Mouse (Mus musculus): Measurements from ENCODE around the gene Gart.
"Not testable (repeated sequence)": the region's sequence is repeated elsewhere in the genome, so short reads cannot be mapped to it uniquely, and the experiment has no call there.

Gene Gart

GRCm38 (mm10) chr16:91647461-91648219 is 888 bp upstream of the Gart start, which contains the start of gene Son:
Gene Son, plus strand, starts transcription at chr16:91647506.
- peak; percentile 94 for DNase-seq

GRCm38 (mm10) chr16:91645995-91646602 is 653 bp downstream of the Gart start:
- DNase-seq = peak; percentile 51

DNA sequence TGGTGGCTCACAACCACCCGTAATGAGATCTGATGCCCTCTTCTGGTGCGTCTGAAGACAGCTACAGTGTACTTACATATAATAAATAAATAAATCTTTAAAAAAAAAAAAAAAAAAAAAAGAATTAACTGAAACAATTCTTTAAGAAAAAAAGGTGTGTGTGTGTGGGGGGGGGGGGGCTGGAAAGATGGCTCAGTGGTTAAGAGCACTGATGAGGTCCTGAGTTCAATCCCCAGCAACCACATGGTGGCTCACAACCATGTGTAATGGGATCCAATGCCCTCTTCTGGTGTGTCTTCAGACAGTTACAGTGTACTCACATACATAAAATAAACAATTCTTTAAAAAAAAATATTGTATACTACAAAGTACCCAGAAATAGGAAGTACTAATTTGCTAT is 1.3 kb downstream of the Gart start:
- not testable (repeated sequence) for DNase-seq

DNA sequence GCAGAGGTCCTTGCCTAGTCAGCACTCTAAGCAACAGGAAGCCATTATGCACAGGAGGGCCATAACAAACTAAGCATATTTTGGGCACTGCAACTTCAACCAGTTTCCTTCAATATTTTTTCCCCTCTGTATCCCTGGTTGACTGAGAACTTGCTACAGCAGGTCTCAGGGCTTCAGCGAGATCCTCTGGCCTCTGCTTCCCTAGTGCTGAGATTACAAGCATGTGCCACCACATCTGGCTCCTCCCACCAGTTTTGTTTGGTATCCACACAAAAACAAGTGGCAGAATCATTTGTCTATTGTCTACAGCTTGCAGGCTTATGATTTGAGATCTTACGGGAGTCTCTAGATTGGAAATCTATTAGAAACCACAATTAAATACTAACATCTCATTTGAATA is 1.9 kb downstream of the Gart start:
- DNase-seq = no peak

DNA sequence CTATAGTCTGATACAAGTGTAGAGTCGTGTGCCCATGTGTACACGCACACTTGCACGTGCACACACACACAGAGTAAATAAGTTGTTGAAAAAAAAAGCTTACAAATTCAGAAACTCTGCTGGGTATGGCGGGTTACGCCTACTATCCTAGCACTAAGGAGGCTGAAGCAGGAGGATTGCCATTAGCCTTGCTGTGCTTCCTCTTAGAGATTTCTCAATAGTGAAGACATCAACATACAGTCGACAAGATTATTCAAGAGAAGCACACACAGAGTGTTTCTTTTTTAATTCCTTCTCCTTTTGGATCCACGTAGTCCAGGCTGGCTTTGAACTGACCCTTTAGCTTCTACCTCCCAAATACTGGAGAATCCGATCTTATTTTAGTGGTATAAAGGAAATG is 6.6 kb downstream of the Gart start:
- no peak for DNase-seq

DNA sequence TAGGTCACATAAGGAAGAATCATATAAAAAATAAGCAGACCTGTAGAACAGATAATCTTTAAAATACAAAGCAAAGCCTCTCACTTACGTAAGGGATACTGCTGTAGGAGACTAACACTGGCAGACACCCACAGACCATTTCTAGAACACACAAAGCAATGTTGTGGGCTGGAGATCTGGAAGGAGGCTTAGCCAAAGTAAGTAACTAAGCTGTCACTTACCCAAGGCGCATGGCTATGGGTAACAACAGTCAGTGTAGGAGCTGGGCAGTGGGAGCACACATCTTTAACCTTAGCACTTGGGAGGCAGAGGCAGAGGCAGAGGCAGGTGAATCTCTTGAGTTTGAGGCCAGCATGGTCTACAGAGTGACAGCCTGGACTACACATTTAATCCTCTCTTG is 7.1 kb downstream of the Gart start:
- no peak for DNase-seq

DNA sequence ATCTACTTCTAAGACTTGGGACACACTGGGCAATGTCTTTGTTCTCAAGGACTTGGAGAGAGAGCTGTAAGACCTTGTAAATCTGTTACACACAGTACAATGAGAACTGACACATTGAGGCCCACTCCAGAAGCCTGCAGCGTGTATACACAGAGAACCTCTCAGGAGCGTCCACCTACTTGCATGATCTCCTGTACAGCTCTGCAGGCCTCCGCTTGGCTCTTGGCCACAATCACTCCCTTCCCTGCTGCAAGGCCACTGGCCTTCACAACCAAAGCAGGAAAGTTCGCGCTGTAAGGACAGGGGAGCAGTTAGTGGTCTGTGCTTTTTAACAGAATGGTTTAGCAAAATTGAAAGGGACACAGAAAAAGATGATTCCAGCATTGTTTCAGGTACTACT is 7.6 kb downstream of the Gart start:
- DNase-seq = no peak

- DNase-seq = no peak
These were observed 13.1 kb downstream of the Gart start for GRCm38 (mm10) chr16:91633641-91634040.

GRCm38 (mm10) chr16:91632940-91633339 is 13.8 kb downstream of the Gart start:
- DNase-seq = no peak

- no peak for DNase-seq
These were observed 14.3 kb downstream of the Gart start for GRCm38 (mm10) chr16:91632439-91632838.

- DNase-seq = no peak
These were observed 16.2 kb downstream of the Gart start for GRCm38 (mm10) chr16:91630584-91630983.

GRCm38 (mm10) chr16:91629749-91630148 is 17.0 kb downstream of the Gart start:
- DNase-seq = no peak

GRCm38 (mm10) chr16:91628673-91629072 is 18.1 kb downstream of the Gart start:
- DNase-seq = no peak

DNA sequence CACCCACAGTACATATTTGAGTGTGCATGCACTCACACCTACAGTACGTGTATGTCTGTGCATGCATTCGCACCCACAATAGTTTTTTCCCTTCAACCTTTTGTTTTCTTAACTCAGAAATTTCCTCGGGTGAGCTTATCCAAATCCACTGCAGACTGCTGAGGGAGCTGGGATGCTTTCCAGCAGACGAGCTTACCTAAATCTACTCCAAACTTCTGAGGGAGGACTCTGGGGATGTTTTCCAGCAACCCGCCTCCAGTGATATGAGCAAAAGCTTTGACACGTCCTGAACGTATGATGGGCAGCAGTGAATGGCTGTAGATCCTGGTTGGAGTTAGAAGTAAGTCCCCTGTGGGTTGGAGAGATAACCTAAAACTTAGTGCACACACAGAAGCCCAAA is 18.9 kb downstream of the Gart start:
- no peak for DNase-seq

GRCm38 (mm10) chr16:91623074-91623473 is 23.7 kb downstream of the Gart start:
- DNase-seq = no peak

DNA sequence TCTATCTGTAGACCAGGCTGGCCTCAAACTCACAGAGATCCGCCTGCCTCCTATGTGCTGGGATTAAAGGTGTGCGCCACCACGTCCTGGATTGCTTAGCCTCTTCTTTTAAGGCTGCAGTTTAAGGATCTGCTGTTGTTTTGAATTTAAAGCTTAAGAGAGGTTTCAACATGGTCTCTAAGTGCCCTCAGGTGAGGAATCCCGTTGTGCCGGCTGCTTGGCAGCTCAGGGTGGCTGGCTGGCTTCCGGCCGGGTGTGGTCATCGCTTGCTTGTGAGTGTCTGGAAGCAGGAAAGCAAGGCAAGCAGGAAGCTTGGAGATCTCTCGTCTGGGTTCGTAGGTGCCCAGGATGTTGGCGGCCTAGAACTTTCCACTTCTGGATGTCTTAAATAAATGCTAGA is 25.8 kb downstream of the Gart start:
- DNase-seq = no peak

GRCm38 (mm10) chr16:91620185-91620584 is 26.6 kb downstream of the Gart start:
- no peak for DNase-seq

- peak; percentile 83 for DNase-seq
These were observed 27.9 kb downstream of the Gart start, which contains the start of gene Dnajc28 for GRCm38 (mm10) chr16:91618511-91619501. Gene Dnajc28, minus strand, starts transcription at chr16:91619026.

GRCm38 (mm10) chr16:91614552-91614951 is 32.2 kb downstream of the Gart start:
- DNase-seq = no peak

DNA sequence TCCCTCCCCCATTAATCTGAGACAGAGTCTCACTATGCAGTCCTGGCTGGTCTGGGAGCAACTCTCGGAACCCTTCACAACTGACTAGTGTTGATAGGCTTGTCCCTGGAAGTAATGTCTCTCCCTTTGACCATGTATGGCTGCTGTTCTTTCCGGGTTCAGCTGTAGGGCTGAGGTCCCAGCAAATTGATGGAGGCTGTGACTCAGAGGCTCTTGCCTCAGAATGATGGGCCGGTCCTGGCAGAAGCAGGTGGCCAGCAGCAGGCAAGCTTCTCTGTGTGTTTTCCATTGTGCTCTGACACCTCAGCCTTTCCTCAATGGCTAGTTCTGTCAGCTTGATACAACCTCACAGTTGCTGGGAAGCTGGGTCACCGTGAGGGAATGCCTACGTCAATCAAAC is 34.2 kb downstream of the Gart start:
- no peak for DNase-seq

DNA sequence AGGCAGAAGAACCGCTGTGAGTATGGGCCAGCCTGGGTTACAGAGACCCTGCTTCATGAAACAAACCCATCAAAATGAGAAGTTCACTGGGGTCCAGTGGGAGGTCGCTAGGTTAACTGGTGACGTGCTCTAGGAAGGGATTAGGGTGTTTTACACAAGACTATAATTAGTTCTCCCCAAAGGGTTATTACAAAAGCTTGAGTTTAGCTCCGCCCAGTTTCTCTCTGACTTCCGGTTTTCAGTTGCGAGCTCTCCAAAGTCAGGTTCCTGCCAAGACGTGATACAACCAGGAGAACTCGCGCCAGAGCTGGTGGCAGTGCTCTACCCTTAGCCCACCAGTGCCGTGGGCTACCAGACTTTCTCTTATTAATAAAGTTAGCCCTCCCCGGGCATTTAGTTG is 35.5 kb downstream of the Gart start:
- DNase-seq = no peak

DNA sequence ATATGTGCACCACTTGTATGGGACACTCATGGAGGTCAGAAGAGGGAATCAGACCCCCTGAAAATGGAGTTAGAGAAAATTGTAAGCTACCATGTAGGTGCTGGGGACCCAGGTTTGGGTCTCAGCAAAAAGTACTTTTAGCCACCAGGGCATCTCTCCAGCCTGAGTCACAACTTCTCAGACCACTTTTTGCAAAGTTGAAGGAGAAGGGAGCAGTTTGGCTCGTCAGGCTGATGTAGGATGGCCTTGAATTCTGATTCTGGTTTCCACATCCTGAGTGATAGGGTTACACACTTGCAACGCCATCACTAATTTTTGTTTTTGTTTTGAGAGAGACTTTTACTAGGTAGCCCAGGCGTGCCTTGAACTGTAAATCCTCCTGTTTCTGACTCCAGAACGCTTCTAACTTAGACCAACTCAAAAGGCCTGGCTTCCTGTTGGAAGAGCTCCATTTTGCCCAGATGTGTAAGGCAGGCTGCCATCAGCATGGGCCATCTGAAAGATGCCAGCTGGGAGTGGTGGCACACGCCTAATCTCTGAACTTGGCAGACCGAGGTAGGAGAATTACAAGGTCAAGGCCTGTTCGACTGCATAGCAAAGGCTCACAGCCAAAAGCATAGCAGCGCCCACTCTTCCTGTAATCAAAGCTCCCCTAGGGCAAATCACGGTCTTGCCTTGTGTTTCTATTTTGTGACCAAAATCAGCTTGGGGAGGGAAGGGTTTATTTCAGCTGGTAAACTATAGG is 37.1 kb downstream of the Gart start:
- DNase-seq = no peak

DNA sequence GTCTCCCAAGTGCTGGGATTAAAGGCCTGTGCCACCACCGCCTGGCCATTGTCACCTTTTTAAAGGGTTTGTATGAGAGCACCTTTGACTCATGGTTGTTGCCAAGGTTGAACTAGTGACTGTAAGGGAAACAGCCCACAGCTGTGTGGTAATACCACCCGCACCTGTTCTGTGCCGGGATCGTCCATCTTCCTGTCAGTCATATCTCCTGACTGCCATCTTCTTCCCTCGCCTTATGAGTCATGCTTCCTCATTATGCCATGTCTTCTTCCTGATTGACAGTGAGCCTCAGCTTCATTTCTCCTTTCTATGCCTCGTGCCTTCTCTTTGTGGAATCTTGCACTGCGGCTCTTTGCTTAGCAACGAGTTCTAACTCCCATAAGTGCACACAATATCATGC is 39.8 kb downstream of the Gart start:
- DNase-seq = no peak

Data from thymus, postnatal 25 days (tissue).